Mouse (Mus musculus) kidney, embryonic 14.5 days (tissue): Measurements from ENCODE around the gene Tnk1. TPM values are rescaled to one million over a fixed set of nuclear protein-coding genes. Genes with fewer than 3 reads are reported as not detected.

Experiments used
- ATAC-seq: fragments of 200-750 bp; cut with Nextera tagmentation; 2 replicates; pipeline ENCODE4 v1.8.0; 2017; ENCODE audit warnings: moderate number of reproducible peaks, mild to moderate bottlenecking, moderate TSS enrichment, moderate library complexity; ENCODE audit not compliant: low FRiP score, low TSS enrichment
- H3K27ac ChIP-seq: fragments of 300-500 bp; sonication (generic); 2 replicates; pipeline ENCODE4 v1.5.1; 2014; ENCODE audit warnings: low read depth, mild to moderate bottlenecking, low read length, moderate library complexity, mixed read lengths
- H3K27me3 ChIP-seq: fragments of 300-500 bp; sonication (generic); 2 replicates; pipeline ENCODE4 v1.6.1; 2014; ENCODE audit warnings: mild to moderate bottlenecking, low read length; ENCODE audit not compliant: control insufficient read depth, insufficient read depth
- H3K36me3 ChIP-seq: fragments of 300-500 bp; sonication (generic); 2 replicates; pipeline ENCODE4 v1.6.1; 2014; ENCODE audit warnings: low read length, mixed read lengths; ENCODE audit not compliant: control insufficient read depth, insufficient read depth
- H3K4me1 ChIP-seq: fragments of 300-500 bp; sonication (generic); 2 replicates; pipeline ENCODE4 v1.6.1; 2014; ENCODE audit warnings: low read length, mixed read lengths; ENCODE audit not compliant: control insufficient read depth, insufficient read depth
- H3K4me2 ChIP-seq: fragments of 300-500 bp; sonication (generic); replicated peaks from 2 replicates; pipeline ENCODE4 v1.6.1; 2014; ENCODE audit warnings: low read depth, mild to moderate bottlenecking, low read length
- H3K4me3 ChIP-seq: fragments of 300-500 bp; sonication (generic); 2 replicates; pipeline ENCODE4 v1.5.1; 2014; ENCODE audit warnings: mild to moderate bottlenecking, low read length
- H3K9ac ChIP-seq: fragments of 300-500 bp; sonication (generic); 2 replicates; pipeline ENCODE4 v1.6.1; 2014; ENCODE audit warnings: low read depth, mild to moderate bottlenecking, low read length, moderate library complexity
- H3K9me3 ChIP-seq: fragments of 300-500 bp; sonication (generic); 2 replicates; pipeline ENCODE4 v1.6.1; 2016; ENCODE audit warnings: low read length; ENCODE audit not compliant: control insufficient read depth
- WGBS: fragments of 180-500 bp; shearing (Covaris S2); extraction: QIAGEN DNeasy Blood & Tissue Kit; methylation state at CpG from one replicate; pipeline ENCODE4 v1.1.7; 2014; 5-methylcytosine and 5-hydroxymethylcytosine counted together
- polyA plus RNA-seq: library from polyadenylated mRNA; unstranded; fragments of >200 nt; fragmentation: Nextera tagmentation; extraction: Ambion mirVana; gene quantifications from 2 replicates; pipeline ENCODE4 v1.2.1, GENCODE M21; 2014

Tnk1 gene
- polyA plus RNA-seq, 1 experiment from 2014 or later, result 4.9 TPM

DNA sequence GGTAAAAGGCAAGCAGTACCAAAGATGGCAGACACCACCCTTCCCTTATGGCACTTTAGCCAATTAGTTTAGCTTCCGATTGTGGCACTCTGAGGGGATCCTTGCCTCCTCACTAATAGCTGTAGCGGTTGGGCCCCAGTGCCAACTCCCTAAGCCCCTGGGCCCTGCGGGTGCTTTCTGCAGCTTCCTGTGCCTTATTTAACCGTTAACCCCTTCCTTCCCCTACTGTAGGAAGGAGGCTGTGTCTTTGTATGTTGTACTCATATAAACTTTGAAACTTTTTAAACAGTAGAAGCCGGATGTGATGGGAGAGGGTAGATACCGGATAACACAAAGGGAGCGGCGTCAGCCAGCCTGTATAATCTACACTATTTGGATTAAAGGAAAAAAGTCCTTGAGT, 7.8 kb downstream of the Tnk1 start:
- Histone ChIP-seq H3K4me1 (peaks cover 12% of the 10 kb centered on the region), H3K27ac (no peak overlapping the region), H3K4me3 (no peak overlapping the region), H3K36me3 (peaks cover 43% of the 10 kb centered on the region), H3K27me3 (no peaks in the 10 kb centered on the region), H3K4me2 (no peak overlapping the region), H3K9ac (no peak overlapping the region), H3K9me3 (no peaks in the 10 kb centered on the region)
- ATAC-seq, result no peak
- 73% methylated on average over 8 of the region's 8 CpGs for WGBS

GRCm38 (mm10) chr11:69849884-69850283, 8.6 kb downstream of the Tnk1 start:
- Histone ChIP-seq H3K27ac (no peak overlapping the region), H3K36me3 (peaks cover 43% of the 10 kb centered on the region), H3K9me3 (no peaks in the 10 kb centered on the region), H3K9ac (no peak overlapping the region), H3K4me3 (no peak overlapping the region), H3K27me3 (no peaks in the 10 kb centered on the region), H3K4me1 (peaks cover 8% of the 10 kb centered on the region; the same call in 1 of the 2 replicates), H3K4me2 (no peak overlapping the region)
- ATAC-seq, result no peak
- WGBS, result 93% methylated on average over 15 of the region's 15 CpGs

- WGBS, result 85% methylated on average over 9 of the region's 9 CpGs
- H3K9ac ChIP-seq, result no peak overlapping the region
- H3K27me3 ChIP-seq, result no peaks in the 10 kb centered on the region
- peaks cover 43% of the 10 kb centered on the region for H3K36me3 ChIP-seq
- no peak for ATAC-seq
- no peak overlapping the region for H3K4me2 ChIP-seq
- no peak overlapping the region for H3K27ac ChIP-seq
- H3K4me1 ChIP-seq, result peaks cover 8% of the 10 kb centered on the region; the same call in 1 of the 2 replicates
- no peaks in the 10 kb centered on the region for H3K9me3 ChIP-seq
- no peak overlapping the region for H3K4me3 ChIP-seq
Observed at GRCm38 (mm10) chr11:69849128-69849527, 9.4 kb downstream of the Tnk1 start.

- ATAC-seq, result no peak
- Histone ChIP-seq H3K4me1 (peaks cover 8% of the 10 kb centered on the region; the same call in 1 of the 2 replicates), H3K36me3 (peaks cover 43% of the 10 kb centered on the region), H3K27ac (no peak overlapping the region), H3K4me2 (peak overlapping the region; percentile 82; the same call in 1 of the 2 replicates), H3K9me3 (no peaks in the 10 kb centered on the region), H3K4me3 (peak overlapping the region; percentile 80; the same call in 1 of the 2 replicates), H3K27me3 (no peaks in the 10 kb centered on the region), H3K9ac (no peak overlapping the region)
- WGBS, result 97% methylated on average over 6 of the region's 6 CpGs
Observed at GRCm38 (mm10) chr11:69848021-69848420, 10.5 kb downstream of the Tnk1 start.

DNA sequence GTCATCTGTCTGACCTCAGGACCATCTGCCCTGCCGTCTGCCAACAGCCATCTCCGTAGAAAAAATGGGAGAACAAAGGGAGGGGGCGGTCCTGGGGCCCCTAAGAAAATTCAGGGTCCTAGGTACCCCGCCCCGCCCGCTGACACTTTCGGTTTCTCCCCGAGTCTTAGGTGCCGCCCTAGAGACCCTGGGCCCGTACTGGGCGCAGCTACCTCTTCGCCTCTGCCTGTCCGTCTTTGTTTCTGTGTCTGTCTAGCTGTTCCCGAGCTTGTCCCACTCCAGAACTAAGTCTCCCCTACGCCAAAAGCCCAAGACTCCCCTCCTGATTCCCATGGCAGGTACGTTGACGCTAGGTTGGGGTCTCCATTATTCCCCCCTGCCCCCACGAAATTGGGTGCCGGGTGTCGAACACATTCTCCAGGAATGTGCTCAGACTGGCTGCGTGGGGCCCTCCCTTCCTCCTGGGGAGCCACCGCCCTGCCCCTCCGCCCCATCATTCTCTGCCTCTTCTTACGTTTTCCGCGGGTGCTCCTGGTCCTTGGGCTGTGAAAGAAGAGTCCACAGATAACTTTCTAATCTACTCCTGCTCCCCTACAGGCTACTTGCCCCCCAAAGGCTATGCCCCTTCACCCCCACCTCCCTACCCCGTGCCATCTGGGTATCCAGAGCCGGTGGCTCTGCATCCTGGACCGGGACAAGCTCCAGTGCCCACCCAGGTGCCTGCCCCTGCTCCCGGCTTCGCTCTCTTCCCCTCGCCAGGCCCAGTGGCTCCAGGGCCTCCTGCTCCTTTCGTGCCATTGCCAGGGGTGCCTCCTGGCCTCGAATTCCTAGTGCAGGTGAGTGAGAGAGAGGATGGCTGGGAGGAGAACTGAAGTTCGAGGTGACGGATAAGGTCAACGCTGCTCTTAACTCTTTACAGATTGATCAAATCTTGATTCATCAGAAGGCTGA, 11.5 kb downstream of the Tnk1 start:
- Histone ChIP-seq H3K4me2 (peak overlapping the region; percentile 82), H3K4me1 (peaks cover 8% of the 10 kb centered on the region; the same call in 1 of the 2 replicates), H3K27ac (peak overlapping the region; percentile 97), H3K9ac (peak overlapping the region; percentile 86), H3K27me3 (no peaks in the 10 kb centered on the region), H3K9me3 (no peaks in the 10 kb centered on the region), H3K36me3 (peaks cover 39% of the 10 kb centered on the region), H3K4me3 (peak overlapping the region; percentile 80)
- WGBS, result 7% methylated on average over 37 of the region's 37 CpGs
- ATAC-seq, result peak; percentile 45

DNA sequence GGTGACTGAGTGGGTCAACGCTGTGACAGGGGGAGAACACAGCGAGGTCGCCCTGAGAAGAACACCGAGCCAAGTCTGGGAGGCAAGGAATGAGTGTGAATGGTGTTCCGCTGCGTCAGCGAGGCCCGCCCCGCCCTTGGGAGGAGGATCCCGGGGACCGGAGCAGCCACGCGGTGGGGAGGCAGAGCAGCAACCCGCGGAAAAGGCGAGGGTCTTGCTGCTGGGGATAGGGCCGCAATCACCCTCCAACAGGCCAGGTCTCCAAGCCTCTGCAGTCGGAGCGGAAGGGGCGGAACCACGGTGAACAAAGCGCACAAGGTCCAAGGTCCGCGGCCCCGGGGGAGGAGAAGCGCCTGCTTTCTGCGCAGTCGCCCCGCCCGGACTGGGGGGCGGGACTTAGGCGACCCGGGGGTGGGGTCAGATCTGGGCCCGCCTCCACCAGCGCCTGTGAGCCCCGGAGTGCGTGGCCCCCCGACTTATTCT, 12.3 kb downstream of the Tnk1 start, which contains the start of gene Plscr3:
Gene Plscr3, plus strand, starts transcription at position 179 of the 483 bp plus-strand sequence.
- peak within 1 kb of the TSS; percentile 82 for H3K4me2 ChIP-seq
- no peaks in the 10 kb centered on the region for H3K27me3 ChIP-seq
- ATAC-seq, result peak; percentile 94
- under 1% methylated on average over 38 of the region's 38 CpGs for WGBS
- peak within 1 kb of the TSS; percentile 97 for H3K27ac ChIP-seq
- H3K4me3 ChIP-seq, result peak within 1 kb of the TSS; percentile 80
- no peaks in the 10 kb centered on the region for H3K9me3 ChIP-seq
- peaks cover 8% of the 10 kb centered on the region; the same call in 1 of the 2 replicates for H3K4me1 ChIP-seq
- H3K9ac ChIP-seq, result peak within 1 kb of the TSS; percentile 86
- peaks cover 32% of the 10 kb centered on the region for H3K36me3 ChIP-seq

DNA sequence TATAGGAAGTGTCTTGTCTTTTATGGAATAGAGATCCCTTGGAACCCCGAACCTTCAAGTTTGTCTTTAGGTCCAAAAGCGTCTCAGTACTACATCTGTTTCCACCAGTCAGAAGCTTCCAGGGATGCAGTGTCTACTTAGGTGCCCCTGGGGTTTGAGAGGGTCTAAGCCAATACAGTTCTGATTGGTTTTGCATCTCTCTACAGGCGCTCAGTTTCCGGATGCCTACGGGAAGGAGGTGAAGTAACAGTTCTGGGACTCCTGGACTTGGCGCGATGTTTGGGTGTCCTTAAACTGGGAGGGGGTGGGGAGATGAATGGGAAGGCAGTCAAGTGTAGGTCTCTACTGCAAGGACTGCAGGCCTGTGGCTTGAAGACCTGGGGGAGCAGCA, 19.8 kb downstream of the Tnk1 start:
- H3K9me3 ChIP-seq, result no peaks in the 10 kb centered on the region
- peak overlapping the region; percentile 83 for H3K27ac ChIP-seq
- no peak for ATAC-seq
- H3K36me3 ChIP-seq, result no peaks in the 10 kb centered on the region
- WGBS, result 2% methylated on average over 7 of the region's 7 CpGs
- H3K4me3 ChIP-seq, result peak overlapping the region; percentile 73
- H3K4me2 ChIP-seq, result peak overlapping the region; percentile 98
- 0 out of 2 replicates have a peak, but pooled peaks cover 2% of the 10 kb centered on the region for H3K27me3 ChIP-seq
- peaks cover 42% of the 10 kb centered on the region for H3K4me1 ChIP-seq
- H3K9ac ChIP-seq, result peak overlapping the region; percentile 63

DNA sequence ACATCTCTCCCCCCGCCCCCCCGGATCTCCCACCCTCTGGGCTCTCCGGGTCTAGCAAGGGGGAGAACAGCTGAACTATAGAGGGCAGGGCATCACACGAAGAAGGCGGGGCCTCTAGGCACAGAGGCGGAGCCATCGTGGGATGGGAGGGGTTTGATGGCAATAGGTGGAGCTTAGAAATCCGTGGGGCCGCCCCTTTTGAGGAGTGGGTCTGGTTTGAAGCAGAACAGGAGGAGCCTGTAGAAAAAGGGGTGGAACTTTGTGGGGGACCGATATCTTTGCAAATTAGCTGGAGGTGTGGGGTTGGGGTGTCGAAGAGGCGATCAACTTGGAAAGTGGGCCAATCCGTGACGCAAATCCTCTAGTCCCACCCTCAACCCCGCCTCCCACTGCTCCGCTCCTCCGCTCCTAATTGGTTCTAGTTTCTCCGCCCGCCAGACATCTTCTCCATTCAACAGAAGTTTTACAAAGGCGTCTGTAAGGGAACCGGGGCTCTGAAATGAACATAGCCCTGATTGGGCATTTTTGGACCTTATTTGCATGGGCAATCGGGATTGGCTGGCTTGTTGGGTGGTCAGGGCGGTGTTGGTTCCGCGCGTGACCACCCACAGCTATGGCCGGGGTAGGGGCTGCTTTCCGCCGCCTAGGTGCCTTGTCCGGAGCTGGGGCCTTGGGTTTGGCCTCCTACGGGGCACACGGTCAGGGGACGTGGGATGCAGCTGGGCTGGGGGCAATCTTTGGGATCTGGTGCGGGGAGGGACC, 20.4 kb downstream of the Tnk1 start, which contains the start of gene Tmem256:
Gene Tmem256, plus strand, starts transcription at position 563 of the 762 bp plus-strand sequence.
- Histone ChIP-seq H3K27ac (peak within 1 kb of the TSS; percentile 83), H3K4me3 (peak within 1 kb of the TSS; percentile 73), H3K4me2 (peak within 1 kb of the TSS; percentile 98), H3K27me3 (0 out of 2 replicates have a peak, but pooled peaks cover 2% of the 10 kb centered on the region), H3K9ac (peak within 1 kb of the TSS; percentile 79), H3K36me3 (peaks cover 4% of the 10 kb centered on the region; the same call in 1 of the 2 replicates), H3K9me3 (no peaks in the 10 kb centered on the region), H3K4me1 (peaks cover 46% of the 10 kb centered on the region)
- peak; percentile 90 for ATAC-seq
- WGBS, result under 1% methylated on average over 34 of the region's 34 CpGs
